Mouse (Mus musculus) naive thymus-derived CD4-positive, alpha-beta T cell, adult 2 months (primary cell): ENCODE measurements around the gene Crlf1.
"Not testable (repeated sequence)": the region's sequence is repeated elsewhere in the genome, so short reads cannot be mapped to it uniquely, and the experiment has no call there.

ENCODE experiments used
- DNase-seq: peaks from one replicate; pipeline ENCODE4 v3.0.0-alpha.2; 2011; ENCODE audit warnings: low read depth

Gene Crlf1

DNA sequence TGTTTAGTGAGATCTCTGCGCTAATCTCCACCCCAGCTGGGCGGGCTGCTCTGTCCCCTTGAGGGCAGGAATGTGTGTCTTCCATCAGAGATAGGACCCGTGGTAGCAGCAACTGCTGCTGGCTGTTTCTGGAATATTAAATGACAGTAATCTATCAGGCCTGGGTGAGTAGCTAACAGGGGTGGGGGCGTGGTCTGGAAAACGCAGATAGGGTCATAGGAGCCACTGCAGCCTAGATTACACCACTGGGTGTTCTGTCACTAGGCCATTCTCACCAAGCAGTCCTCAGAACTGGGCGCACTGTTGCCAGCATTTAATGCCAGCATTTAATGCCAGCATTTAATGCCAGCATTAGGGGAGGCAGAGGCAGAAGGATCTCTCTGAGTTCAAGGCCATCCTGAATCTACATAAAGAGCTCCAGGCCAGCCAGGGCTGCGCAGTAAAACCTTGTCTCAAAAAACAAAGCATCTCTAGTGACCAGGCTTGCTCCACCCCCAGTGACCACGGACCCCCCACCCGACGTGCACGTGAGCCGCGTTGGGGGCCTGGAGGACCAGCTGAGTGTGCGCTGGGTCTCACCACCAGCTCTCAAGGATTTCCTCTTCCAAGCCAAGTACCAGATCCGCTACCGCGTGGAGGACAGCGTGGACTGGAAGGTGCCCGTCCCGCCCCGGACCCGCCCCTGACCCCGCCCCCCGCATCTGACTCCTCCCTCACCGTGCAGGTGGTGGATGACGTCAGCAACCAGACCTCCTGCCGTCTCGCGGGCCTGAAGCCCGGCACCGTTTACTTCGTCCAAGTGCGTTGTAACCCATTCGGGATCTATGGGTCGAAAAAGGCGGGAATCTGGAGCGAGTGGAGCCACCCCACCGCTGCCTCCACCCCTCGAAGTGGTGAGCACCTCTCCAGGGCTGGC, 7.7 kb downstream of the Crlf1 start:
- DNase-seq: peak; percentile 73

- DNase-seq: no peak
Observed at GRCm38 (mm10) chr8:70501820-70502529, 9.0 kb downstream of the Crlf1 start.

DNA sequence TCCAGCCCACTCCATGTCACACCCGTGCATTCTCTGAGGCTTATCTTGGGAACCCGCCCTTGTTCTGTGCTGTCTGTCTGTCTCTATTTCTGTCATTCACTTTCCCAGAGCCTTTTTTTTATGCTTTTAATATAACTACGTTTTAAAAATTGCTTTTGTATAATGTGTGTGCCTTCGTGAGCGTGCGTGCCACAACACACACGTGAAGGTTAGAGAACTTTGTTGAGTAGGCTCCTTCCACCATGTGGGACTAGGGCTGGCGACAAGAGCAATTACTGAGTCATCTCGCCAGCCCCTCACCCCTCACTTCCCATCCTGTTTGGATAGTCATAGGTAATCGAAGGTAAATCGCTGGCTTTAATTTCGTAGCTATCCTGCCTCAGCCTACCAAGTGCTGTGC, 9.6 kb downstream of the Crlf1 start:
- no peak for DNase-seq

DNA sequence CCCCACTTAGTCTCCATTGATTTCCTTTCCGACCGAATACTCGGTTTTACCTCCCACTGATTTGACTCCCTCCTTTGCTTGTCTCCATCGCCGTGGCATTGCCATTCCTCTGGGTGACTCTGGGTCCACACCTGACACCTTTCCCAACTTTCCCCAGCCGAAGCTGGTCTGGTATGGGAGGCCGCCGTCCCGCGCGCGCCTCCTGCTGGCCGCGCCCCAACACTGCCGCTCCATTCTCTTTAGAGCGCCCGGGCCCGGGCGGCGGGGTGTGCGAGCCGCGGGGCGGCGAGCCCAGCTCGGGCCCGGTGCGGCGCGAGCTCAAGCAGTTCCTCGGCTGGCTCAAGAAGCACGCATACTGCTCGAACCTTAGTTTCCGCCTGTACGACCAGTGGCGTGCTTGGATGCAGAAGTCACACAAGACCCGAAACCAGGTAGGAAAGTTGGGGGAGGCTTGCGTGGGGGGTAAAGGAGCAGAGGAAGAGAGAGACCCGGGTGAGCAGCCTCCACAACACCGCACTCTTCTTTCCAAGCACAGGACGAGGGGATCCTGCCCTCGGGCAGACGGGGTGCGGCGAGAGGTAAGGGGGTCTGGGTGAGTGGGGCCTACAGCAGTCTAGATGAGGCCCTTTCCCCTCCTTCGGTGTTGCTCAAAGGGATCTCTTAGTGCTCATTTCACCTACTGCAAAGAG, 10.2 kb downstream of the Crlf1 start:
- DNase-seq: peak; percentile 82

DNA sequence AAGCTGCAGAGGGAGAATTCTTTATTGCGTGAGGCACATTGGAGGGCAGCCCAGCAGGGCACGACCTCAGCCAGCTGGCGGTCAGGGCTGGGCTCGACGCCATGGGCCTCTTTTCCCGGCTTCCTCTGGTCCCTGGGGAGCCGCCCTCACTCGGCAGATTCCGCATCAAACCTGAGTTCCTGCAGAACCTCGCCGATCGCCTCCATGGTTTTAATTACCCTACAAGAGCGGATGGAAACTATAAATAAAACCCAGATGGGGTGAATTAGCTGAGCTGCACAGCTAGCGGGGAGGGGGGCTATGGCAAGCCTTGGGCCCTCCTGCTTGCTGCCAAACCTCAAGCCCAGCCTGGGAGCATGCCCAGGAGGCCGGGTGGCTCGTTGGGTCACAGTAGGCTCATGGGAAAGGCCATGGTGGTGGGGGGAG, 11.3 kb downstream of the Crlf1 start:
- no peak for DNase-seq

GRCm38 (mm10) chr8:70504851-70505250, 11.9 kb downstream of the Crlf1 start:
- peak; percentile 88 for DNase-seq

DNA sequence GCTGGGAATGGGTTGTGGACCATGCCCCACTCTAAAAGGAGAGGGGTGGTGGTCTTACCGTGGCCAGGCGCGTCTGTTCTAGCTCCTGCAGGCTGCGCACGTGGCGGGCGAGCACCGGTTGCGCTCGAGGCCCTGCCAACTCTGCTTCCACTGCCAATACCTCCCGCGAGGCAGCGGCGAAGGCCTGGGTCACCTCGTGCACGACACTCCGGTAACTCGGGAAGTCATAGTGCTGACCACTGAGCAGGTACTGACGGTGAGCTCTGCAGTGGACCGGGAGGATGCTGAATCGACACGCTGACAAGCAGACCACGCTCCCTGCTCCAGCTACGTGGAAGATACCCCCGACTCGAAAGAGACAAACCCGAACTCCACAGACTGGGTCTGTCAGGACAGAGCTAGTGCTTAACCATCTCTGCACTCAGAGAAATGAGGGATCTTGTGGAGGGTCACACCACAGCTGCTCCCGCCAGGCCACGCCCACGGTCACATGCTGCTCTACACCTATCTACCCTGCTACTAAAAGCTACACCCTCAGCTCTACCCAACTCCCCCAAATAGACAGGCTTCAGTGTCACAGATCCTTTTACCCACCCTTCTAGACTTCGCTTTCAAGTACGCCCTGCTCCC, 12.9 kb downstream of the Crlf1 start:
- DNase-seq: no peak

GRCm38 (mm10) chr8:70506328-70507026, 13.5 kb downstream of the Crlf1 start, which contains the start of gene Rex1bd:
Gene Rex1bd, minus strand, starts transcription at chr8:70506752.
- peak; percentile 95 for DNase-seq

DNA sequence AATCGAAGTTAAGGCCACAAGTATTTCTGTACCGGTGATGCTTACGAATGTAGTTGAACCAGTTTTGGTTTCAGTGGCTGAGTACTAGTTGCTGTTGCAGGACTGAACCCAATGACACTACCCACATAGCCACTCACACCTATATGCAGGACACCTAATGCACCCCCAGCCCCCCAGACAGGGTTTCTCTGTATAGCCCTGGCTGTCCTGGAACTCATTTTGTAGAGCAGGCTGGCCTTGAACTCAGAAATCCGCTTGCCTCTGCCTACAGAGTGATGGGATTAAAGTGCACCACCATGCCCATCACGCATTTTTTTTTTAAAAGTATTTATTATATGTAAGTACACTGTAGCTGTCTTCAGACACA, 14.1 kb downstream of the Crlf1 start:
- no peak for DNase-seq

DNA sequence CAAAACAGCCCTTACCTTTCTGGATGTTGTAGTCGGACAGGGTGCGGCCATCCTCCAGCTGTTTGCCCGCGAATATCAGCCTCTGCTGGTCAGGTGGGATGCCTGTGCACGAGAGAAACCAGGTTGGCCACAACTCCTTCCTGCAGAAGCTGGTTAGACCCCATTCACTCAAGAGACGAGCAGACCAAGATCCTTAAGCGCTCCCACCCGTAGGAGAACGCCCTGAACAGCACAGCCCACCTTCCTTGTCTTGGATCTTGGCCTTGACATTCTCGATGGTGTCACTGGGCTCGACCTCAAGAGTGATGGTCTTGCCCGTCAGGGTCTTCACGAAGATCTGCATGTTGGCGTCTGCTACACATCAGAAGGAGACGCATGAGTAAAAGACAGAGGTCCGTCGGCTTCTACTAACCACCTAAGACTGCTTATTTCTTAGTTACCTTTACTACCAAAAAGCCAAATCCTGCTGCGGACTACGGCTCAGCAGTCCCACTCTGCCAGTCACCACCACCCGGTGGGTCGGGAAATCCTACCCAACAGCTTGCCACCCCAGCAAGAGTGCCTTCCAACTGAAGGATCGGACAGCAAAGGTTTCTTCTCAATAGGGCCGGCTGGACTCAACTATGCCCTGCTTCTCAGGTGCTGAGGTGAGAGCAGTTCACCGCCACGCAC, 16.5 kb downstream of the Crlf1 start:
- DNase-seq: no peak

DNA sequence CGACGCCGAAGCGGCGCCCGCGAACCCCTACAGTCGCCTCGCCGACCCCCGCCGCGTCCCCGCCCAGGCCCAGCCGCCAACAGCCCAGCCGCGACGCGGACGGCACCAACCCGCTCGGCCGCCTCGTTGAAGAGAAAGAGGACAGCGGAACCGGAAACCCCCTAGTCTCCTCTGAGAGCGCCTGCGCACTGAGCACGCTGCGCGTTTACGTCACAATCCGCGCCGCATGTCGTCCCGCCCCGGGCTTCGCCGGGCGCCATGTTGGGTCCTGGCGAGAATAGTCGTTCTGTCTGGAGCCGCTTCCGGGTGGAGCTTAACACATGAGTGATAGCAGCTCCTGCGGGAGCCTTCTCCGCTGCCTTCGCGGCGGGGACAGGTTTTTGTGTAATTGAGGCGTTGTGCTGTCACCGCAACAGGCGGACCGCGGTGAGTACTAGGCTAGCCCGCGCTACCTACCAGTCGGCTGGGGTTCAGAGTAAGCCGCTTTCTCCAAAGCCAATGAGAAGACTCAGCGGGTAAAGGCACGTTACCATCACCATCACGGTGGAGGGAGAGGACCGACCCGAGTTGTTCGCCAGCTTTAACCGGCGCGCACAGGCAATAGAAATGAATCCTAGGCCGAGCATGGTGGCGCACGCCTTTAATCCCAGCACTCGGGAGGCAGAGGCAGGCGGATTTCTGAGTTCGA, 17.4 kb downstream of the Crlf1 start, which contains the start of gene Uba52:
TSS of gene Uba52 (minus strand) at position 574 of the 688 bp plus-strand sequence.
- DNase-seq: peak; percentile 99

- DNase-seq: not testable (repeated sequence)
Observed at GRCm38 (mm10) chr8:70511174-70511573, 18.2 kb downstream of the Crlf1 start.

GRCm38 (mm10) chr8:70511770-70512169, 18.8 kb downstream of the Crlf1 start:
- DNase-seq: no peak

DNA sequence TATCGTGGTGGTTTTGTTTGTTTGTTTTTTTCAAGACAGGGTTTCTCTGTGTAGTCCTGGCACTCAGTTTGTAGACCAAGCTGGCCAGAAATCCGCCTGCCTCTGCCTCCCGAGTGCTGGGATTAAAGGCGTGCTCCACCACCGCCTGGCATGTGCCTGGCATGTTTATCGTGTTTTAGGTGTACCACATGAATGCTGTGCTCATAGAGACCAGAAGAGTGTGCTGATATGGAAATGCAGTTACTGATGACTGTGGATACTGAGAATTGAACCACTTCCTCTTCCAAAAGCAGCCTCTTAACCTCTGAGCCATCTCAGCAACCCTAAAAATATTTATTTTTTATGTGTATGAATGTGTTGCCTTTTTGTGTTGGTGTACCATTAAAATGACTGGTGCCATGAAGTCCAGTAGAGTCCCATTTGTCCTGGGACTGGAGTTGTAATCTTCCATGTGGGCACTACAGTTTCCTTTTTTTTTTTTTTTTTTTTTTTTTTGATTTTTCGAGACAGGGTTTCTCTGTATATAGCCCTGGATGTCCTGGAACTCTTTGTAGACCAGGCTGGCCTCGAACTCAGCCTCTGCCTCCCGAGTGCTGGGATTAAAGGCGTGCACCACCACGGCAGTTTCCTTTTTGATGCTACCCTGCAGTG, 19.4 kb downstream of the Crlf1 start:
- no peak for DNase-seq

DNA sequence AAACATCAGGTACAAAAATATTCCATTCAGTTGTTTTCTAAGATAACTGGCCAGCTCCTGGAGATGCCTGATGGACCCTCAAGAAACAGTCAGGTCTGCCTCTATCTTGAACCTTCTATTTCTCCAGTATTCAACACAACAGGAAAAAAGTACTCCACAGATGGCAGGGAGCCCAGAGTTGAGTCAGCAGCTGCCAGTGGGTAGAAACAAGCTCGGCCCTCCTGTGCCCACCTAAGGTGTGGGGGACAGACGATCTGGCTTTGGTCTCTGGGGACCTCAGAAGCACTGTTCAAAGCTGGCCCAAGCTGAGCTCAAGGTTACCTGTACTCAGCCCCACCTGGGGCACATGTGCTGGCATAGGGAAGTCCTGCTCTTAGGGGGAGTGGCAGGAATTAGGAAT, 20.5 kb downstream of the Crlf1 start:
- DNase-seq: no peak

DNA sequence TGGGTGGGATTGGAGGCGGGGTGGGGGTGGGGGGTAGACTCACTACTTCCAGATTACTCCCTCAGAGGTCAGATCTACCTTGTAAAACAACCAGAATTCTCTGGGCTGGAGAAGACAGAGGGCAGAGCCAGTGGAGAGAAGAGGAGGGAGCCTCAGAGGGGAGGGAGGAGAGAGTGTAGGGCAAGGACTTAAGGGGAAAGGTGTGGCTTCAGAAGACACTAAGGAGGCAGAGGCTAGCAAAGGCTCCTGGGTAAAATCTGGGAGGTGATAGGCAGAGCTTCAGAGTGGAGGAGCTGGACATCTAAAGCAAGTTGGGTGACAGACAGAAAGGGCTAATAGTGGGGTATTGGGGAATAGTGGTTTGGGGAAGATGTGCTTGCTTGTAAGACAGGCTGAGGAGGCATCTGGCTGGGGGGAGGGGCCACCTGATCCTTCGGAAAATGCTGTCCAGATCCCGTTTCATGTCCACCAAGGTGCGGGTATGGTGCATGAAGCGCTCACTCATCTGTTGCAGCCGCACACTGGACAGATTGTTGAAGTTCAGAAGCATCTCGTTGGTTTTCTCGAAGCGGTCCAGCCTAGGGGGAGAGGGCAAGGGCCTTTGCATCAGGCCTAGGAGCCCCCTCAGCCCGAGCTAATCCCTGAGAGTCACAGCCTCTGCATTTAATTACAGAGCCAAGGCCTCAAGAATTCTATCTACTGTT, 25.1 kb downstream of the Crlf1 start:
- no peak for DNase-seq

DNA sequence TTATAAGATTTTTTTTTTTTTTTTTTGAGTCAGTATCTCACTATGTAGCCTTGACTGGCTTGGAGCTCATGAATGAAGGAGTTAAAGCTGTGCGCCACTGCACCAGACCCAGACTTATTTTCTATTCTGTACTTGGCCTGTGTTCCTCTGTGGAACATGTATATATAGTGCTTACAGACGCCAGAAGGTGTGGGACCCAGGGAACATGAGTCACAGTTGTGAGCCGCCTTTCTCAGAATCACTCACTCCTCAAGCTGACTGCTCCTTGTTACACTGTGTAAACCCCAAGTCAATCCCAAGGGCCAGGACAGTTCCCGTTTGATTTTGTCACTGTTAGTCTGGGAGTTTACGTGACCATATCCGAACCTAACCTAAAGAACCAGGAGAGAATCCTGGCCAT, 26.1 kb downstream of the Crlf1 start:
- no peak for DNase-seq

DNA sequence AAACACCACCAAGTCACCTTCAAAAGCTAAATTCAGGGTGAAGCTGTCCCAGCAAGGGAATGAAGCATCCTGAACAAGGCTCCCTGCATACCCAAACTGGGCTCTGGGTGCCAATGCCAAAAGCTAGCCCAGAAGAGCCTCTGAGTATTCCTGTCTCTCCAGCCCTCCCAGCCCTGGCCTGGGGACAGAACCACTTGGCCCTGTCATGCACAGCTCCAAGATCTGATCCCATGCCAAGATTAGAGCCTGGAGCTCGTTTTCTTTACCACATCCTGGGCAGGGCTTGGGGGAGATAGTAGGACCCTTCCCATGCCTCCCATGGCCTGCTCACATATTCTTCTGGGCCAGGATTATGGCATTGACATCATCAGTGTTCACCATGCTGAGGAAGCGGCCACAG, 26.6 kb downstream of the Crlf1 start:
- DNase-seq: no peak
